Mouse (Mus musculus): ENCODE measurements around the gene Inf2.

GRCm38 (mm10) chr12:112542257-112542919 lies 46.2 kb upstream of the Inf2 start:
- TF ChIP-seq FLI1 (IDR thresholded peaks at IDR 0.05; ENCODE audit: low read length) (no peak), GATA1 (IDR thresholded peaks at IDR 0.05; ENCODE audit: borderline replicate concordance, low read length) (no peak)

All from megakaryocyte, embryonic 14.5 days (primary cell).